In genomic region chr17:47009546-47009897, GRCm38 (mm10) we compare ENCODE assay signal across 8 mouse cellular contexts. TPM values are rescaled to one million over a fixed set of nuclear protein-coding genes. Genes with fewer than 3 reads are reported as not detected.
DNase-seq lines count a peak whose midpoint lies in the region; ATAC-seq and TF ChIP-seq lines count a peak whose summit lies in the region.

No protein-coding gene starts in this region.

- DNase-seq in kidney, adult 11 months, result no peak
- peak; percentile 14 for DNase-seq in ES-CJ7 (ENCODE audit: low read depth, low spot score)
- peak; percentile 44 for DNase-seq in kidney, postnatal 10 days
- DNase-seq in midbrain, postnatal 0 days (ENCODE audit: low spot score), result peak; percentile 10
- DNase-seq in ovary, postnatal 10 days (ENCODE audit: low spot score), result no peak
- no peak for DNase-seq in frontal cortex, postnatal 36 days (ENCODE audit: low spot score in 2 of 2)

- ATAC-seq in kidney, embryonic 16.5 days (ENCODE audit: low FRiP score, low TSS enrichment), result no peak
- ATAC-seq in midbrain, postnatal 0 days (ENCODE audit: low FRiP score), result peak; percentile 13; the same call in 1 of the 2 replicates

- TF ChIP-seq CTCF in midbrain, postnatal 0 days (IDR thresholded peaks at IDR 0.05), result no peak

- H3K27ac ChIP-seq in kidney, embryonic 16.5 days (ENCODE audit: low read length), result peak overlapping the region; percentile 98
- peak overlapping the region; percentile 97 for H3K27ac ChIP-seq in midbrain, postnatal 0 days (ENCODE audit: low read depth, low read length)

- peak overlapping the region; percentile 94 for H3K4me3 ChIP-seq in kidney, embryonic 16.5 days (ENCODE audit: low read length)
- peak overlapping the region; percentile 100 for H3K4me3 ChIP-seq in erythroblast, embryonic 14.5 days (replicated peaks)
- peak overlapping the region; percentile 99 for H3K4me3 ChIP-seq in midbrain, postnatal 0 days (ENCODE audit: low read depth, low read length)

- H3K27me3 ChIP-seq in kidney, embryonic 16.5 days (ENCODE audit: insufficient read depth, low read length), result no peaks in the 10 kb centered on the region
- H3K27me3 ChIP-seq in erythroblast, embryonic 14.5 days (ENCODE audit: control insufficient read depth), result peaks cover 4% of the 10 kb centered on the region
- no peaks in the 10 kb centered on the region for H3K27me3 ChIP-seq in midbrain, postnatal 0 days (ENCODE audit: insufficient read depth, low read length)

- peak overlapping the region; percentile 97 for H3K9ac ChIP-seq in kidney, embryonic 16.5 days (replicated peaks; ENCODE audit: low read length)
- H3K9ac ChIP-seq in midbrain, postnatal 0 days (replicated peaks; ENCODE audit: low read length, poor library complexity, severe bottlenecking), result peak overlapping the region; percentile 99

- H3K4me1 ChIP-seq in kidney, embryonic 16.5 days (ENCODE audit: insufficient read depth, low read length), result peaks cover 33% of the 10 kb centered on the region
- H3K4me1 ChIP-seq in erythroblast, embryonic 14.5 days (ENCODE audit: control insufficient read depth), result peaks cover 53% of the 10 kb centered on the region
- peaks cover 3% of the 10 kb centered on the region; the same call in 1 of the 2 replicates for H3K4me1 ChIP-seq in midbrain, postnatal 0 days (ENCODE audit: insufficient read depth, low read length)

- H3K36me3 ChIP-seq in kidney, embryonic 16.5 days (ENCODE audit: insufficient read depth, low read length), result 0 out of 2 replicates have a peak, but pooled peaks cover 7% of the 10 kb centered on the region
- H3K36me3 ChIP-seq in erythroblast, embryonic 14.5 days (ENCODE audit: control insufficient read depth), result peaks cover 28% of the 10 kb centered on the region
- no peaks in the 10 kb centered on the region for H3K36me3 ChIP-seq in midbrain, postnatal 0 days (ENCODE audit: insufficient read depth, low read length)

- no peaks in the 10 kb centered on the region for H3K9me3 ChIP-seq in kidney, embryonic 16.5 days (ENCODE audit: low read length)
- H3K9me3 ChIP-seq in erythroblast, embryonic 14.5 days (ENCODE audit: control insufficient read depth, low read length), result no peaks in the 10 kb centered on the region
- no peaks in the 10 kb centered on the region for H3K9me3 ChIP-seq in midbrain, postnatal 0 days (ENCODE audit: low read length)

- WGBS in kidney, embryonic 16.5 days, result 0% methylated on average over 13 of the region's 13 CpGs
- WGBS in midbrain, postnatal 0 days, result 1% methylated on average over 13 of the region's 13 CpGs

- peak overlapping the region; percentile 77 for H3K4me2 ChIP-seq in kidney, embryonic 16.5 days (replicated peaks; ENCODE audit: low read depth, low read length)
- H3K4me2 ChIP-seq in midbrain, postnatal 0 days (ENCODE audit: low read depth, low read length, poor library complexity, severe bottlenecking), result peak overlapping the region; percentile 66

RNA-seq across cellular contexts. Expression of gene Ubr2, which starts 0.8 kb away (rescaled TPM):
- polyA plus RNA-seq in kidney, embryonic 16.5 days (2015; fragmentation: Nextera tagmentation; extraction: Ambion mirVana), result 19.9 and 21.1 TPM in 2 replicates
- 0.59 and 0.64 TPM in 2 replicates for polyA plus RNA-seq in erythroblast, embryonic 14.5 days (2012)
- 26.0 and 33.2 TPM in 2 replicates for total RNA-seq in midbrain, postnatal 0 days (2014; rRNA removed)
- polyA plus RNA-seq in midbrain, postnatal 0 days (2015; fragmentation: Nextera tagmentation; extraction: Ambion mirVana), result 8.3 and 9.8 TPM in 2 replicates

Comparison
In these comparisons a context has a peak if more than half of its experiments do, and no peak if none do; other contexts are left out.
1. DNase-seq: peak in ES-CJ7 (single experiment), kidney, postnatal 10 days (single experiment) and midbrain, postnatal 0 days (single experiment); none in kidney, adult 11 months (single experiment), ovary, postnatal 10 days (single experiment) and frontal cortex, postnatal 36 days (0 of 2).
2. Peak in every context shown above with its lines, with median percentiles within 50 percentile points of each other: H3K4me3 ChIP-seq.